Comparison of ENCODE assay signal across 25 mouse cellular contexts in genomic region chr1:97877037-97877436, GRCm38 (mm10).
DNase-seq lines count a peak whose midpoint lies in the region; ATAC-seq and TF ChIP-seq lines count a peak whose summit lies in the region.
"Had no signal": no experiment of that assay in that cellular context is flagged by ENCODE, and none has a peak within 500 bp of the region (broad histone marks: within the 10 kb centered on the region; RNA-seq: fewer than 3 reads in every experiment).

No protein-coding gene starts in this region.

- H3K27me3 ChIP-seq in liver, embryonic 14.5 days (ENCODE audit: control insufficient read depth, insufficient read depth, low read length), result no peaks in the 10 kb centered on the region
- H3K27me3 ChIP-seq in liver, embryonic 12.5 days (replicated peaks), result no peaks in the 10 kb centered on the region
- H3K27me3 ChIP-seq in E14TG2a.4 (ENCODE audit: insufficient read depth, low read length), result no peaks in the 10 kb centered on the region
- H3K27me3 ChIP-seq: embryonic facial prominence, embryonic 13.5 days; forebrain, embryonic 13.5 days; heart, embryonic 13.5 days; limb, embryonic 12.5 days; liver, embryonic 13.5 days; midbrain, embryonic 13.5 days had no signal

- no peak overlapping the region for H3K4me2 ChIP-seq in liver, embryonic 14.5 days (ENCODE audit: low read depth)
- H3K4me2 ChIP-seq in liver, embryonic 12.5 days, result no peak overlapping the region
- H3K4me2 ChIP-seq: embryonic facial prominence, embryonic 13.5 days; forebrain, embryonic 13.5 days; heart, embryonic 13.5 days; limb, embryonic 12.5 days; liver, embryonic 13.5 days; midbrain, embryonic 13.5 days had no signal

- no peak for DNase-seq in gastrocnemius, adult 2 months
- DNase-seq in gastrocnemius, postnatal 4 days (ENCODE audit: low spot score in 2 of 2), result no peak
- DNase-seq in liver, embryonic 14.5 days (ENCODE audit: low read depth in 3 of 3, low spot score in 3 of 3), result no peak
- DNase-seq in R1 (ENCODE audit: low read depth, low spot score), result peak; percentile 19
- no peak for DNase-seq in ovary, postnatal 10 days (ENCODE audit: low spot score)
- DNase-seq: adrenal gland, postnatal 10 days; cerebellum, adult 2 months; cerebellum, postnatal 36 days; embryo, embryonic 11 days; gastrocnemius, postnatal 10 days; heart, adult 11 months; heart, postnatal 14 days; kidney, adult 18-20 months; kidney, postnatal 10 days; liver, embryonic 13.5 days; right cerebral cortex, postnatal 14 days; thymus, postnatal 14 days had no signal

- no peaks in the 10 kb centered on the region for H3K9me3 ChIP-seq in liver, embryonic 14.5 days (ENCODE audit: control insufficient read depth, low read length)
- H3K9me3 ChIP-seq in liver, embryonic 12.5 days (replicated peaks), result no peaks in the 10 kb centered on the region
- H3K9me3 ChIP-seq in E14TG2a.4 (ENCODE audit: low read length), result no peaks in the 10 kb centered on the region
- H3K9me3 ChIP-seq: embryonic facial prominence, embryonic 13.5 days; forebrain, embryonic 13.5 days; heart, embryonic 13.5 days; limb, embryonic 12.5 days; liver, embryonic 13.5 days; midbrain, embryonic 13.5 days had no signal

- no peaks in the 10 kb centered on the region for H3K36me3 ChIP-seq in liver, embryonic 14.5 days (replicated peaks; ENCODE audit: control insufficient read depth, insufficient read depth, low read depth)
- no peaks in the 10 kb centered on the region for H3K36me3 ChIP-seq in liver, embryonic 12.5 days
- no peaks in the 10 kb centered on the region for H3K36me3 ChIP-seq in E14TG2a.4 (ENCODE audit: insufficient read depth, low read length)
- H3K36me3 ChIP-seq: embryonic facial prominence, embryonic 13.5 days; limb, embryonic 12.5 days; liver, embryonic 13.5 days; midbrain, embryonic 13.5 days had no signal

- H3K4me3 ChIP-seq in gastrocnemius, adult 2 months, result no peak overlapping the region
- H3K4me3 ChIP-seq in liver, embryonic 14.5 days (ENCODE audit: insufficient read depth in 1 of 2, low read depth in 2 of 2, low read length in 2 of 2), result no peak overlapping the region
- H3K4me3 ChIP-seq in liver, embryonic 12.5 days, result no peak overlapping the region
- H3K4me3 ChIP-seq in E14TG2a.4 (replicated peaks; ENCODE audit: low read length), result no peak overlapping the region
- H3K4me3 ChIP-seq: embryonic facial prominence, embryonic 13.5 days; erythroblast, embryonic 14.5 days; forebrain, embryonic 13.5 days; heart, embryonic 13.5 days; limb, embryonic 12.5 days; liver, embryonic 13.5 days; midbrain, embryonic 13.5 days had no signal

- H3K27ac ChIP-seq in gastrocnemius, adult 2 months, result no peak overlapping the region
- no peak overlapping the region for H3K27ac ChIP-seq in liver, embryonic 14.5 days
- no peak overlapping the region for H3K27ac ChIP-seq in liver, embryonic 12.5 days
- H3K27ac ChIP-seq: embryonic facial prominence, embryonic 13.5 days; forebrain, embryonic 13.5 days; heart, embryonic 13.5 days; limb, embryonic 12.5 days; liver, embryonic 13.5 days; midbrain, embryonic 13.5 days had no signal

- TF ChIP-seq EP300 in liver, embryonic 14.5 days (IDR thresholded peaks at IDR 0.05; ENCODE audit: low read depth), result no peak

- ATAC-seq in liver, embryonic 14.5 days (ENCODE audit: insufficient read depth), result no peak
- ATAC-seq in liver, embryonic 12.5 days, result no peak
- ATAC-seq: forebrain, embryonic 13.5 days; midbrain, embryonic 13.5 days had no signal

- intact Hi-C loops in gastrocnemius, adult 2 months (cut with DNase I), result no loop called here

- TF ChIP-seq CTCF in gastrocnemius, adult 2 months (IDR thresholded peaks at IDR 0.05), result peak; percentile 25; the same call in 1 of the 2 replicates
- 0 out of 2 replicates have a peak, but pooled peaks have one; percentile 2 for TF ChIP-seq CTCF in liver, embryonic 14.5 days (IDR thresholded peaks at IDR 0.05; ENCODE audit: low read depth)
- peak; percentile 46 for TF ChIP-seq CTCF in E14TG2a.4 (conservative IDR thresholded peaks at IDR 0.05; ENCODE audit: low read length)

- H3K4me1 ChIP-seq in liver, embryonic 14.5 days (replicated peaks; ENCODE audit: control insufficient read depth in 2 of 2, insufficient read depth in 2 of 2, low read length in 1 of 2), result no peaks in the 10 kb centered on the region
- no peaks in the 10 kb centered on the region for H3K4me1 ChIP-seq in liver, embryonic 12.5 days
- no peaks in the 10 kb centered on the region for H3K4me1 ChIP-seq in E14TG2a.4 (replicated peaks; ENCODE audit: low read depth, low read length)
- H3K4me1 ChIP-seq: embryonic facial prominence, embryonic 13.5 days; forebrain, embryonic 13.5 days; heart, embryonic 13.5 days; limb, embryonic 12.5 days; liver, embryonic 13.5 days; midbrain, embryonic 13.5 days had no signal

- H3K9ac ChIP-seq in liver, embryonic 14.5 days (replicated peaks), result no peak overlapping the region
- H3K9ac ChIP-seq in liver, embryonic 12.5 days, result no peak overlapping the region
- H3K9ac ChIP-seq: embryonic facial prominence, embryonic 13.5 days; forebrain, embryonic 13.5 days; heart, embryonic 13.5 days; limb, embryonic 12.5 days; liver, embryonic 13.5 days; midbrain, embryonic 13.5 days had no signal
